Mouse (Mus musculus) MEL (cell line): ENCODE measurements around the gene Cdc42se2.
A peak's percentile ranks its signal among the peaks of the same experiment; 100 is the strongest.

Source experiments
- CTCF ChIP-seq, 3 experiments: IDR thresholded peaks in 2 of 3; conservative IDR thresholded peaks in 1 of 3; 2 replicates each; pipeline ENCODE4 v1.5.1; 2011 to 2012; ENCODE audit warnings: low read length in 3 of 3, low read depth in 2 of 3, mild to moderate bottlenecking in 2 of 3, improper control_type of control experiment in 1 of 3, inconsistent platforms in 1 of 3, mixed read lengths in 1 of 3, moderate library complexity in 1 of 3; ENCODE audit not compliant: control insufficient read depth in 1 of 3, insufficient read depth in 1 of 3, poor library complexity in 1 of 3, severe bottlenecking in 1 of 3
- E2F4 ChIP-seq: IDR thresholded peaks from 2 replicates; pipeline ENCODE4 v1.6.1; 2011; ENCODE audit warnings: low read depth, low read length, improper control_type of control experiment, borderline replicate concordance
- POLR2A ChIP-seq, 2 experiments: IDR thresholded peaks; 2 replicates each; pipeline ENCODE4 v1.6.1; 2011 to 2012; ENCODE audit warnings: low read length in 2 of 2, mild to moderate bottlenecking in 2 of 2, control low read depth in 1 of 2, improper control_type of control experiment in 1 of 2, low read depth in 1 of 2, moderate library complexity in 1 of 2; ENCODE audit not compliant: control insufficient read depth in 1 of 2, insufficient read depth in 1 of 2, poor library complexity in 1 of 2

DNA sequence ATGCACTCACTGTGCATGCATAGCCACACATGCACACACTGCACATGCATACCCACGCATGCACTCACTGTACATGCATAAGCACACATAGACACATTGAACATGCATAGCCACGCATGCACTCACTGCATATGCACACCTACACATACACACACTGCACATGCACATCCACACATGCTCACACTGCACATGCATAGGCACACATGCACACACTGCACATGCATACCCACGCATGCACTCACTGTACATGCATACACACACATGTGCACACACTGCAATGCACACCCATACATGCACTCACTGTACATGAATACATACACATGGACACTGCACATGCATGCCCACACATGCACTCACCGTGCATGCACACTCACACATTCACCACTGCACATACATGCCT, 4.0 kb upstream of the Cdc42se2 start:
- no peak for TF ChIP-seq POLR2A (IDR thresholded peaks at IDR 0.05; ENCODE audit: control insufficient read depth in 1 of 2, insufficient read depth in 1 of 2, low read depth in 1 of 2, low read length in 2 of 2, poor library complexity in 1 of 2)
- TF ChIP-seq CTCF (IDR thresholded peaks at IDR 0.05 in 2 of 3, conservative IDR thresholded peaks at IDR 0.05 in 1 of 3; ENCODE audit: control insufficient read depth in 1 of 3, insufficient read depth in 1 of 3, low read depth in 2 of 3, low read length in 3 of 3, poor library complexity in 1 of 3, severe bottlenecking in 1 of 3): peak in 1 of 3 experiments; percentile 16; a peak in 1 of 6 replicates
- TF ChIP-seq E2F4: no peak
